Mouse (Mus musculus) myocyte (in vitro differentiated cells): ENCODE results near the gene Pirb.

ENCODE experiments used
- CEBPB ChIP-seq: IDR thresholded peaks from 2 replicates; pipeline ENCODE4 v1.6.1; 2011; ENCODE audit warnings: mild to moderate bottlenecking, moderate library complexity; ENCODE audit not compliant: poor library complexity, insufficient read depth, severe bottlenecking
- E2F4 ChIP-seq: IDR thresholded peaks from one replicate; pipeline ENCODE4 v1.6.1; 2011; ENCODE audit warnings: mild to moderate bottlenecking, control low read depth, moderate library complexity; ENCODE audit not compliant: insufficient read depth
- MAX ChIP-seq: IDR thresholded peaks from one replicate; pipeline ENCODE4 v1.6.1; 2011; ENCODE audit warnings: low read depth, mild to moderate bottlenecking, control low read depth
- MYOD1 ChIP-seq, 3 experiments: IDR thresholded peaks; one replicate each; pipeline ENCODE4 v1.6.1; 2011; ENCODE audit warnings: control low read depth in 2 of 3, low read depth in 2 of 3, mild to moderate bottlenecking in 2 of 3, moderate library complexity in 1 of 3; ENCODE audit not compliant: insufficient read length in 2 of 3, control insufficient read depth in 1 of 3
- MYOG ChIP-seq, 3 experiments: IDR thresholded peaks; one replicate each; pipeline ENCODE4 v1.6.1; 2011; ENCODE audit warnings: control low read depth in 2 of 3, low read depth in 2 of 3, mild to moderate bottlenecking in 2 of 3; ENCODE audit not compliant: insufficient read length in 2 of 3, control insufficient read depth in 1 of 3, insufficient read depth in 1 of 3
- POLR2A ChIP-seq: IDR thresholded peaks from one replicate; pipeline ENCODE4 v1.6.1; 2011; ENCODE audit warnings: low read depth, mild to moderate bottlenecking, control low read depth, moderate library complexity; ENCODE audit not compliant: insufficient read length
- USF1 ChIP-seq: IDR thresholded peaks from one replicate; pipeline ENCODE4 v1.6.1; 2011; ENCODE audit warnings: low read depth, mild to moderate bottlenecking, control low read depth, moderate library complexity

- TF ChIP-seq POLR2A (no peak), MYOD1 (IDR thresholded peaks at IDR 0.05; ENCODE audit: control insufficient read depth in 1 of 3, insufficient read length in 2 of 3, low read depth in 2 of 3) (no peak), USF1 (no peak), MYOG (IDR thresholded peaks at IDR 0.05; ENCODE audit: control insufficient read depth in 1 of 3, insufficient read depth in 1 of 3, insufficient read length in 2 of 3, low read depth in 2 of 3) (no peak), MAX (no peak), CEBPB (no peak), E2F4 (no peak)
Measured at GRCm38 (mm10) chr7:3676371-3676770, 43.8 kb downstream of the Pirb start.
